Mouse (Mus musculus): Measurements from ENCODE around the gene Zfpm1. TPM values are rescaled to one million over a fixed set of nuclear protein-coding genes. Genes with fewer than 3 reads are reported as not detected.

The Zfpm1 gene
- total RNA-seq, 2 experiments from 2014 or later, result 10.6 to 12.8 TPM

DNA sequence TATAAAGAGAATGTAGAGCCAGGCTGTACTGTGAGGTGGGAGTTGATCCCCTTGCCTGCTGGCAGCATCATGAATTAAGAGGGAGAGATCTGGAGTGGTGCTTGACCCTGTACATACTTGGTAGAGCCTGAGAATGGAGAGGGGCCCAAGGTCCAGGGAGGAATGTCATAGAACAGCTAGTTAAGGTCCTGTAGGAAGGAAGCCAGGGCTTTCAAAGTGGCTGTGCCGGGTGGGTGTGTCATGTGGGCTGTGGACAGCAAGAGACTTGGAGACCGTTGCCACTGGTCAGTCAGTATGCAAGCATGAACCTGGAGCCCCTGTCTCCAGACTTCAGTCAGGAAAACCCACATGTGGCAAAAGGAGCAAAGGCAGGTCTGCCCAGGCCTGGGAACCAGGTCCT, 43.3 kb downstream of the Zfpm1 start:
- no peak for DNase-seq

GRCm38 (mm10) chr8:122326114-122326542, 44.2 kb downstream of the Zfpm1 start:
- no peak for DNase-seq

DNA sequence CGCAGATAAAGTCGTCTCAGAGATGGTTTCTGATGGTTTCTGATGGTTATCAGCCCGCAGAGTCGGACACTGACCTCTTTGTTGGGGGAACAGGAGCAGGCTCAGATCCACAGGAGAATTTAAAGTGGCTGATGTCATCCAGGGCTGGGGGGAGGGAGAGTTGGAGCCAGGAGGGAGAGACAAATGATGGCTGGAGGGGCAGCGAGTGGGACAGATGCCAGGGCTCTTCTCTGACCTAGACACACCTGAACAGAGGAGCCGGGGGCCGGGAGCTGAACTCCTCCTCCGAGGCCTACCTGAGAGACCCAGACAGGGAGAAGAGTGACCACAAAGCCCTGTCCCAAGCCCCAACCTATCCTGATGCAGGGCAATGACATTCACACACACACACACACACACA, 47.1 kb downstream of the Zfpm1 start:
- no peak for DNase-seq

GRCm38 (mm10) chr8:122329553-122330239, 47.8 kb downstream of the Zfpm1 start:
- DNase-seq, result no peak

DNA sequence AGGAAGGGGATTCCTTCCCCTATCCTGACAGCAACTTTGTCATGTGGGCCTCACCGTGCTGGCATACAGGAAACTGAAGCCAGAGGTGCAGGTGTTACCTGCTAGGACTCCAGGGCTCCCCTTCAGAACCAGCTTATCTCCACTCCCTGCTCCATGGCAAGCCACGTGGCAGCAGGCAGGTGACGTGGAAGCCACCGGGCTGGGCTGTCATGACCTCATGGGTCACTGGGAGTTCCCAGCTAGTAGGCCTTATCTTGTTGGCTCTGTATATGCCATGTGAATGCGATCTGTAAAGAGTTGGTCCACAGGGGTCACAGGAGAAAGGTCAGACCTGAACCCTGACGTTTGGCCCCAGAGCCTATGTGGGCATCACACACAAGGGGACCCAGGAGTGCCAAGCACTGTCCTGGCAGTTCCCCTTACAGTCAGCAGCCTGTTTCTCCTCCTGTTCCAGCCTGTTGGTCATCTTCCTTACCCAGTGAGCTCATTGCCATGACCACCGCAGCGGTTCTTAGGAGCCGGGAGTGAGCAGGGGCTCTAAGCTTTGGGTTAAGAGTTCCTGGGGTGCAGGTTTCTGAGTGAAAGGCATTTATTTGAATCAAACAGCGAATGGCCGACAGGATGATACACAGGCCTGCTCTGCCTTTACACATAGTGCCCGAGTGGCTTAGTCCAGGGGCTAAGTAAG, 48.6 kb downstream of the Zfpm1 start:
- DNase-seq, result no peak

DNA sequence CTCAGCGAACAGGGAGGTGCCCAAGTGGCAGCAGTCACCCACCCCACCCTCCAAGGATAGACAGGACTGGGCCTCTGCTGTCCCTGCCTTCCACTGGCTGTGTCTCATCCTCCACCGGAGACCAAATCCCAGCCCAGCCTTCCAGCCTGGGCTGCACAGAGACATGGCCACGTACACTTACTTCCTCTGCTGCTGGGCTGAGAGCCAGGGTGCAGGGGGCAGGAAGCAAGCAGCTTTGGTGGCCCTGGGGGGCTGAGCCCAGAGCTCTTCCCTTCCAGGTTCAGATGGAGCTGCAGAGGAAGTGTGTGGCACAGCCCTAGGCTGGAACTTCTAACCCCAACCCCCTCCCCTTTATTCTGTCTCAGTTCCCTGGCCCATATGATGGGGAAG, 49.2 kb downstream of the Zfpm1 start:
- peak; percentile 50 for DNase-seq

DNA sequence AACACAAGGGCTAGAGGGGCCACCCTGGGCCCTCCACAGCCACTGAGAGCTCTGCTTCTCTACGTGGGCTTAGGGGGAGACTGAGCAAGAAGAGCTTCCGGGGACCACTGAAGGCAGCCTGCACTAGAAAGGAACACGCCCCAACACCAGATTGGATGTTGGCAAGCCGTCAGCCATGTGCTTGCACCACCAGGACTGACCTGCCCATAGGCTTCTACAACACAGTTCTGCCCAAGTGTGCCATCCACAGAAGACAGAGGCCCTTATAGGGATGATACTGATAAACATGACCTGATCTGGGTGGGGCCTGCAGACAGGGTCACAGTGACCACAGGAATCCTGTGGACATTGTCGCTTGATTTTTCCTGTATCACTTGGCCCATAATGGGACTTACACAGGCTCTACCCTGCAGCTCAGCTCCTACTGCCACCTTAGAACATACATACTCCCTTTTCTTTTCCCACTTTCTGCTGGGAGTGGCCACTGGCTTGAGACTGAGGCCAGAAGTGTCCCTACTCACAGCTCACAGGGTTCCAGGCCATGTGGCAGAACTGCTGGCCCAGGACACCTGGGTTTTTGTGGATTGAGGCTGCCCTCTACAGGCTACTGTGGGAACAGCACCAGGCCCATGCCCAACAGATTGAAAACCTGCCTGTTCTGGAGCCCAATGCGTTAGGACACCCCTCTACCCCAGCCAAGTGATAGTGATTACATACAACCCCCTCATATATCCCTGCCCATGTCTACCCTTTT, 51.0 kb downstream of the Zfpm1 start:
- DNase-seq, result peak; percentile 85

- DNase-seq, result no peak
These were observed 51.6 kb downstream of the Zfpm1 start for GRCm38 (mm10) chr8:122333531-122333930.

DNA sequence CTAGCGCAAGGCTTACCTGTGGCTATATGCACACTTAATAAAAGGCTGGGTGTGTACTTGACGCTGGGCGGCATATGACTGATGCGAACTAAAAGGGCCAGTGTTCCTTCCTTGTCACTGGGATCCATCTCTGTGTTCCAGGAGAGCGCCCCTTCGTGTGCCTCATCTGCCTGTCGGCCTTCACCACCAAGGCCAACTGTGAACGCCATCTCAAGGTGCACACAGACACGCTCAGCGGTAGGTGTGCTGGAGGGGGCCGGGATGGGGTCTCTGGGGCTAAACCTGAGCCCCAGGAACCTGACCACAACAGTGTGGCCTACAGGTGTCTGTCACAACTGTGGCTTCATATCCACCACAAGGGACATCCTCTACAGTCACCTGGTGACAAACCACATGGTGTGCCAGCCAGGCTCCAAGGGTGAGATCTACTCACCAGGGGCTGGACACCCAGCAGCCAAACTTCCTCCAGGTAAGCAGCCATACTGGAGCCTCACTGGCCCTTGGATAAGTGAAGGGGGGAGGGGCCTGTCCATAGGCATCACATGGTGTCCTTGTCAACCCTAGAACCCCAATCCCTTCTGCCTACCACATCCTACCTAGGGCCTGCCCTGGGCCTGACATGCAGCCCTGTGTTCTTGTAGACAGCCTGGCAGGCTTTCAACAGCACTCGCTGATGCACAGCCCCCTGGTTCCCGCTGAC, 53.0 kb downstream of the Zfpm1 start:
- no peak for DNase-seq

- DNase-seq, result no peak
These were observed 53.8 kb downstream of the Zfpm1 start for GRCm38 (mm10) chr8:122335638-122336250.

GRCm38 (mm10) chr8:122336251-122336910, 54.4 kb downstream of the Zfpm1 start:
- DNase-seq, result peak; percentile 51

DNA sequence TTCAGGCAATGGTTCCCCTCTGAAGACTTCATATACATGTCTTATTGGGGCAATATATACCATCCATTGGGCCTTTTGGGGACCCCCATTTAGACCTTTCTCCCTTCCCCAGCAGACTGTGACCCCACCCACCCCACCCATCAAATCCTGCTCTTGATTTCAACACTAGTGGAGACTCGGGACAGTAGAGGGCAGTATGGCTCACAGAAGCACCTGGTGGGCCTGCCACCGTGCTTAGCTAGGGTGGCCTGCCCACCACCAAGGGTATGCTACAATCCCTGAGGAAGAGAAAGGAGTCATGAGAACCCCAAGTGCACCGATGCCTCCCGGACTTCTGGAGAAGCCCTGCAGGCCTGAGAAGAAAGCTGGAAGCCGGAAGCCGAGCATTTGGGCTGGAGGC, 56.9 kb downstream of the Zfpm1 start:
- DNase-seq, result no peak

DNA sequence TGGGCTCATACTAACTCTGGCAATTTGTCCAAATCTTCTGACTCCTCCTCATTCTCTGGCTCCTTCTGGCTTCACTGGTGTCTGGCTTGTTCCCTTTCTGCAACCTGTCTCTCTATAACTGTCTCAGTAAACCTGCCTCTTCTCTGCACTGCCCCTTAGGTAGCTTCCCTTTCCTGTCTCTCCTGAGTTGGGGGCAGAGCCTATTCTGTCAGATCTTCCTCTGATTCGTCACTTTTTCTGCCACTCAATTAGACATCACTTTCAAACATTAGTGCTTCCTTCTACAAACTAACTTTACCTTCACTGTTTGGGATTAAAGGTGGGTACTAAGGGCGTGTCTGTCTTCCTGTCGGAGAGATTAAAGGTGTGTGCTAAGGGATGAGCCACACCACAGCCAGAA, 58.8 kb downstream of the Zfpm1 start:
- DNase-seq, result no peak

DNA sequence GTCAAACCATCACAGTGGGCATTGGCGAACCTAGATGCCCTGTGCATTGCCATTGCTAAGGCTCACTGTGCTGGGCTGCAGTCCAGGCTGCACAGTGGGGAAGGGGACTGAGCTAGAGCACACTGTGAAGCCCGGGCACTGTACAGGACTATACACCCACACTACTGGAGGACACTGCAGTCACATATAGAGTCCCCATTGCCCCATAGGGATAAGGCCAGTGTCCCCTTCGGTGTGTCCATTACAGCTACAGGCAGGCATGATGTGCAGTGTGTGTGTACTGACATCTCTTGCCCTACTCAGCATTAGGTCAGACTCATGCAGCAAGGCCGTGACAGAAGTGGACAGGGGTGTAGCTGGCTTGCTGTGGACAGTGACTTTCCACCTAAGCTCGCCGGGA, 59.8 kb downstream of the Zfpm1 start:
- DNase-seq, result no peak

DNA sequence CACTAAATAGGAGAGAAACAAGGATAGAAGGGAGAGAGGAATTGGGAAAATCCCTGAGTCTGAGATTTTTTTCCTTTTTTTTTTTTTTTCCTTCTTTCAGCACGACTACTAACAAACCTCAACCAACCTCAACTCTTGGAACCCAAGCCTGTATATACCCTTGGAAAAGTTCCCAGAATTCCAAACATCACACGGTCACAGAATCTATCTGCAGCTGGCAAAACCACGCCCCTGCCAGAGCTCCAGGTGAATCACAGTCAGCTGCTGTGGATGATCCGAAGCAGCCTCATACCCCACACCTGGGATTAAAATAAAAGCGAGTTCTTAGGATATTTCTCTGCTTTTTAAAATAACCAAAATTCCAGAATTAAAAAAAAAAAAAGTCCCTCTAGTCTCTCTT, 60.4 kb downstream of the Zfpm1 start:
- DNase-seq, result no peak

DNA sequence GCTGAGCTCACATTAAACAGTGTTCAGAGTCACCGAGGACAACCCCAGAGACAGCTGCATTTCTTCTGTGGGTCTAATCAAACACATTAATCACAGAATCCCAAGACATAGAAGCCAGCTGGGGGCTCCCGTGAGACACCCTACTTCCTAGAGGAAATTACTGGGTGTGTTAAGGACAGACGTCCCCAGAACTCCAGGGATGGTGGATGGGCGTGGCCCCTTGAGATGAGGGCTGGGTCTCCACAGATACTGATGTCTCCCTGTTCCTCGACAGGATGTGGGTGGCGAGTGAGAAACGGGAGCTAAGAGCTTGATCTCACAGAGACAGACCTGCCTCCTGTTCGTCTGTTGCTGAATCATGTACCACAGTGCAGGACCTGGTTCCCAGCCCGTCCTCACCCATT, 60.9 kb downstream of the Zfpm1 start:
- DNase-seq, result no peak

GRCm38 (mm10) chr8:122343341-122343740, 61.4 kb downstream of the Zfpm1 start:
- no peak for DNase-seq

DNA sequence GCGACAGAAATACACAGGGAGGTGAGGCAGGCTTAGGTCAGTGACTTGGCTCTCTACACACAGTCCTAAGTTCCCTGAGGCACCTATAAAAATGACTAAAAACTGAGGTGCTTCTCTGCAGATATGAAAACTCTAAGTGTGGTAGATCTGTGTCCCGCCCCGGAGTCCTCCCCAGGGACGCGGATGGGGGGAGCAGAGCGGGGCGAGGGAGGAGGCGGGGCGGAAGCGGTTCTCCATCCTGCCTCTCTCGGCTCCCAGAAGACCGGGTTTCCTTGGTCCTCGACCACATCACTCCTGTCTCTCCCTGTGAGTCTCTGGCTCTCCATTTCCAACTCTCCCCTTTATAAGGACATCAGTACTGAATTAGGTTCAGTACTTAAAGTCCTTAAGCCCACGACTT, 61.8 kb downstream of the Zfpm1 start:
- DNase-seq, result no peak

- no peak for DNase-seq
These were observed 62.3 kb downstream of the Zfpm1 start for GRCm38 (mm10) chr8:122344219-122344618.

- no peak for DNase-seq
These were observed 63.5 kb downstream of the Zfpm1 start for GRCm38 (mm10) chr8:122345181-122346095.
